Mouse (Mus musculus): ENCODE measurements around the gene Ptprz1.

DNA sequence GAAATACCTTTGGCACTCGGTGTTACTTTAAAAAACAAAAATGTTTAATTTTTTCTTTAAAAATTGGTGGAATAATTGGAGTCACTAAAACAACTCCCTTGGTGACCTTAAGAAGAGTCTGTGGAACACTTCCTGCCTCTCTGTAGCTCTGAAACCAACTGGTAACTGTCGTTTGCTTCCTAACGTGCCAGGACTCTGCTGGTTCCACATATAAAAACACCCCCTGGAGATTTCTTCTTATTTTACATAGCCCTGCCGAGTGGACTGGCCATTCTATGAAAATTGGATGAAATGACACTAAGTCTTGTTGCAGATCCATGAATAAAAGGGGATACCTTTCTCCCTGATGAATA is 34.6 kb downstream of the Ptprz1 start:
- no peak for TF ChIP-seq POLR2A (IDR thresholded peaks at IDR 0.05; ENCODE audit: low read depth, low read length)
- TF ChIP-seq CTCF (IDR thresholded peaks at IDR 0.05; ENCODE audit: extremely low read depth, insufficient read length, insufficient replicate concordance, low read depth, low read length), result no peak

Measured in small intestine, adult 2 months (tissue).